Mouse (Mus musculus): ENCODE measurements around the gene Kcnn1. TPM values are rescaled to one million over a fixed set of nuclear protein-coding genes. Genes with fewer than 3 reads are reported as not detected.

The Kcnn1 gene
- polyA plus RNA-seq, 1 experiment: 6.4 TPM

- DNase-seq: no peak
- no peaks in the 10 kb centered on the region for H3K36me3 ChIP-seq (ENCODE audit: control insufficient read depth, insufficient read depth, low read length)
- no peak overlapping the region for H3K4me3 ChIP-seq (ENCODE audit: control insufficient read depth, insufficient read depth, low read length)
- no peak overlapping the region for H3K27ac ChIP-seq (ENCODE audit: control insufficient read depth, insufficient read depth, low read length)
- WGBS: 10% methylated on average over 17 of the region's 18 CpGs
- no peaks in the 10 kb centered on the region for H3K4me1 ChIP-seq (replicated peaks; ENCODE audit: control insufficient read depth, insufficient read depth, low read length)
- TF ChIP-seq POLR2A (IDR thresholded peaks at IDR 0.05; ENCODE audit: control insufficient read depth, extremely low read depth, insufficient read depth, low read length, poor library complexity) (no peak), CTCF (IDR thresholded peaks at IDR 0.05; ENCODE audit: borderline replicate concordance, control insufficient read depth, extremely low read depth, insufficient read depth, low read length, poor library complexity) (no peak)
- peaks cover 4% of the 10 kb centered on the region; the same call in 1 of the 2 replicates for H3K27me3 ChIP-seq (ENCODE audit: control insufficient read depth, insufficient read depth, low read length)
Observed at GRCm38 (mm10) chr8:70887669-70888068, 24.6 kb upstream of the Kcnn1 start.

- WGBS: 19% methylated on average over 12 of the region's 12 CpGs
- DNase-seq: no peak
- no peak overlapping the region for H3K4me3 ChIP-seq (ENCODE audit: control insufficient read depth, insufficient read depth, low read length)
- no peaks in the 10 kb centered on the region for H3K36me3 ChIP-seq (ENCODE audit: control insufficient read depth, insufficient read depth, low read length)
- TF ChIP-seq CTCF (IDR thresholded peaks at IDR 0.05; ENCODE audit: borderline replicate concordance, control insufficient read depth, extremely low read depth, insufficient read depth, low read length, poor library complexity) (no peak), POLR2A (IDR thresholded peaks at IDR 0.05; ENCODE audit: control insufficient read depth, extremely low read depth, insufficient read depth, low read length, poor library complexity) (no peak)
- H3K4me1 ChIP-seq (replicated peaks; ENCODE audit: control insufficient read depth, insufficient read depth, low read length): no peaks in the 10 kb centered on the region
- no peaks in the 10 kb centered on the region; the same call in 1 of the 2 replicates for H3K27me3 ChIP-seq (ENCODE audit: control insufficient read depth, insufficient read depth, low read length)
- no peak overlapping the region for H3K27ac ChIP-seq (ENCODE audit: control insufficient read depth, insufficient read depth, low read length)
Observed at GRCm38 (mm10) chr8:70885612-70886011, 22.6 kb upstream of the Kcnn1 start.

- Histone ChIP-seq H3K27me3 (ENCODE audit: control insufficient read depth, insufficient read depth, low read length) (no peaks in the 10 kb centered on the region; the same call in 1 of the 2 replicates), H3K4me1 (replicated peaks; ENCODE audit: control insufficient read depth, insufficient read depth, low read length) (peaks cover 8% of the 10 kb centered on the region), H3K36me3 (ENCODE audit: control insufficient read depth, insufficient read depth, low read length) (no peaks in the 10 kb centered on the region), H3K27ac (ENCODE audit: control insufficient read depth, insufficient read depth, low read length) (no peak overlapping the region), H3K4me3 (ENCODE audit: control insufficient read depth, insufficient read depth, low read length) (no peak overlapping the region)
- TF ChIP-seq POLR2A (IDR thresholded peaks at IDR 0.05; ENCODE audit: control insufficient read depth, extremely low read depth, insufficient read depth, low read length, poor library complexity) (no peak), CTCF (IDR thresholded peaks at IDR 0.05; ENCODE audit: borderline replicate concordance, control insufficient read depth, extremely low read depth, insufficient read depth, low read length, poor library complexity) (no peak)
- DNase-seq: no peak
- 35% methylated on average over 10 of the region's 10 CpGs for WGBS
Observed at GRCm38 (mm10) chr8:70884683-70885082, 21.6 kb upstream of the Kcnn1 start.

- TF ChIP-seq CTCF (IDR thresholded peaks at IDR 0.05; ENCODE audit: borderline replicate concordance, control insufficient read depth, extremely low read depth, insufficient read depth, low read length, poor library complexity) (no peak), POLR2A (IDR thresholded peaks at IDR 0.05; ENCODE audit: control insufficient read depth, extremely low read depth, insufficient read depth, low read length, poor library complexity) (no peak)
- Histone ChIP-seq H3K4me1 (replicated peaks; ENCODE audit: control insufficient read depth, insufficient read depth, low read length) (peaks cover 8% of the 10 kb centered on the region), H3K4me3 (ENCODE audit: control insufficient read depth, insufficient read depth, low read length) (no peak overlapping the region), H3K27me3 (ENCODE audit: control insufficient read depth, insufficient read depth, low read length) (no peaks in the 10 kb centered on the region; the same call in 1 of the 2 replicates), H3K36me3 (ENCODE audit: control insufficient read depth, insufficient read depth, low read length) (no peaks in the 10 kb centered on the region), H3K27ac (ENCODE audit: control insufficient read depth, insufficient read depth, low read length) (no peak overlapping the region)
- 60% methylated on average over 4 of the region's 4 CpGs for WGBS
- DNase-seq: no peak
Observed at GRCm38 (mm10) chr8:70884186-70884585, 21.1 kb upstream of the Kcnn1 start.

- Histone ChIP-seq H3K27me3 (ENCODE audit: control insufficient read depth, insufficient read depth, low read length) (no peaks in the 10 kb centered on the region), H3K36me3 (ENCODE audit: control insufficient read depth, insufficient read depth, low read length) (no peaks in the 10 kb centered on the region), H3K4me3 (ENCODE audit: control insufficient read depth, insufficient read depth, low read length) (no peak overlapping the region), H3K27ac (ENCODE audit: control insufficient read depth, insufficient read depth, low read length) (no peak overlapping the region; the same call in 1 of the 2 replicates), H3K4me1 (replicated peaks; ENCODE audit: control insufficient read depth, insufficient read depth, low read length) (peaks cover 8% of the 10 kb centered on the region)
- DNase-seq: no peak
- TF ChIP-seq CTCF (IDR thresholded peaks at IDR 0.05; ENCODE audit: borderline replicate concordance, control insufficient read depth, extremely low read depth, insufficient read depth, low read length, poor library complexity) (no peak), POLR2A (IDR thresholded peaks at IDR 0.05; ENCODE audit: control insufficient read depth, extremely low read depth, insufficient read depth, low read length, poor library complexity) (no peak)
- 63% methylated on average over 11 of the region's 11 CpGs for WGBS
Observed at GRCm38 (mm10) chr8:70880546-70880945, 17.5 kb upstream of the Kcnn1 start.

GRCm38 (mm10) chr8:70880126-70880525 lies 17.1 kb upstream of the Kcnn1 start:
- DNase-seq: no peak

GRCm38 (mm10) chr8:70879500-70879899 lies 16.4 kb upstream of the Kcnn1 start:
- WGBS: 81% methylated on average over 4 of the region's 4 CpGs
- no peak for DNase-seq
- peaks cover 8% of the 10 kb centered on the region for H3K4me1 ChIP-seq (replicated peaks; ENCODE audit: control insufficient read depth, insufficient read depth, low read length)
- no peak overlapping the region for H3K4me3 ChIP-seq (ENCODE audit: control insufficient read depth, insufficient read depth, low read length)
- H3K27ac ChIP-seq (ENCODE audit: control insufficient read depth, insufficient read depth, low read length): no peak overlapping the region
- no peaks in the 10 kb centered on the region for H3K27me3 ChIP-seq (ENCODE audit: control insufficient read depth, insufficient read depth, low read length)
- no peaks in the 10 kb centered on the region for H3K36me3 ChIP-seq (ENCODE audit: control insufficient read depth, insufficient read depth, low read length)
- TF ChIP-seq CTCF (IDR thresholded peaks at IDR 0.05; ENCODE audit: borderline replicate concordance, control insufficient read depth, extremely low read depth, insufficient read depth, low read length, poor library complexity) (no peak), POLR2A (IDR thresholded peaks at IDR 0.05; ENCODE audit: control insufficient read depth, extremely low read depth, insufficient read depth, low read length, poor library complexity) (no peak)

More at GRCm38 (mm10) chr8:70880126-70880525, 17.1 kb upstream of the Kcnn1 start:
- Histone ChIP-seq H3K36me3 (ENCODE audit: control insufficient read depth, insufficient read depth, low read length) (no peaks in the 10 kb centered on the region), H3K4me3 (ENCODE audit: control insufficient read depth, insufficient read depth, low read length) (no peak overlapping the region), H3K4me1 (replicated peaks; ENCODE audit: control insufficient read depth, insufficient read depth, low read length) (peaks cover 8% of the 10 kb centered on the region), H3K27me3 (ENCODE audit: control insufficient read depth, insufficient read depth, low read length) (no peaks in the 10 kb centered on the region), H3K27ac (ENCODE audit: control insufficient read depth, insufficient read depth, low read length) (no peak overlapping the region)
- 12% methylated on average over 4 of the region's 4 CpGs for WGBS
- no peak for TF ChIP-seq CTCF (IDR thresholded peaks at IDR 0.05; ENCODE audit: borderline replicate concordance, control insufficient read depth, extremely low read depth, insufficient read depth, low read length, poor library complexity)
- TF ChIP-seq POLR2A (IDR thresholded peaks at IDR 0.05; ENCODE audit: control insufficient read depth, extremely low read depth, insufficient read depth, low read length, poor library complexity): no peak

Data from thymus, adult 2 months (tissue).